Mouse (Mus musculus) kidney, embryonic 14.5 days (tissue): ENCODE measurements around the gene Litaf. TPM values are rescaled to one million over a fixed set of nuclear protein-coding genes. Genes with fewer than 3 reads are reported as not detected.
A peak's percentile ranks its signal among the peaks of the same experiment; 100 is the strongest.

ENCODE experiments used
- ATAC-seq: fragments of 200-750 bp; cut with Nextera tagmentation; 2 replicates; pipeline ENCODE4 v1.8.0; 2017; ENCODE audit warnings: moderate number of reproducible peaks, mild to moderate bottlenecking, moderate TSS enrichment, moderate library complexity; ENCODE audit not compliant: low FRiP score, low TSS enrichment
- H3K27ac ChIP-seq: fragments of 300-500 bp; sonication (generic); 2 replicates; pipeline ENCODE4 v1.5.1; 2014; ENCODE audit warnings: low read depth, mild to moderate bottlenecking, low read length, moderate library complexity, mixed read lengths
- H3K27me3 ChIP-seq: fragments of 300-500 bp; sonication (generic); 2 replicates; pipeline ENCODE4 v1.6.1; 2014; ENCODE audit warnings: mild to moderate bottlenecking, low read length; ENCODE audit not compliant: control insufficient read depth, insufficient read depth
- H3K36me3 ChIP-seq: fragments of 300-500 bp; sonication (generic); 2 replicates; pipeline ENCODE4 v1.6.1; 2014; ENCODE audit warnings: low read length, mixed read lengths; ENCODE audit not compliant: control insufficient read depth, insufficient read depth
- H3K4me1 ChIP-seq: fragments of 300-500 bp; sonication (generic); 2 replicates; pipeline ENCODE4 v1.6.1; 2014; ENCODE audit warnings: low read length, mixed read lengths; ENCODE audit not compliant: control insufficient read depth, insufficient read depth
- H3K4me2 ChIP-seq: fragments of 300-500 bp; sonication (generic); replicated peaks from 2 replicates; pipeline ENCODE4 v1.6.1; 2014; ENCODE audit warnings: low read depth, mild to moderate bottlenecking, low read length
- H3K4me3 ChIP-seq: fragments of 300-500 bp; sonication (generic); 2 replicates; pipeline ENCODE4 v1.5.1; 2014; ENCODE audit warnings: mild to moderate bottlenecking, low read length
- H3K9ac ChIP-seq: fragments of 300-500 bp; sonication (generic); 2 replicates; pipeline ENCODE4 v1.6.1; 2014; ENCODE audit warnings: low read depth, mild to moderate bottlenecking, low read length, moderate library complexity
- H3K9me3 ChIP-seq: fragments of 300-500 bp; sonication (generic); 2 replicates; pipeline ENCODE4 v1.6.1; 2016; ENCODE audit warnings: low read length; ENCODE audit not compliant: control insufficient read depth
- WGBS: fragments of 180-500 bp; shearing (Covaris S2); extraction: QIAGEN DNeasy Blood & Tissue Kit; methylation state at CpG from one replicate; pipeline ENCODE4 v1.1.7; 2014; 5-methylcytosine and 5-hydroxymethylcytosine counted together
- polyA plus RNA-seq: library from polyadenylated mRNA; unstranded; fragments of >200 nt; fragmentation: Nextera tagmentation; extraction: Ambion mirVana; gene quantifications from 2 replicates; pipeline ENCODE4 v1.2.1, GENCODE M21; 2014

The Litaf gene
- polyA plus RNA-seq, 1 experiment from 2014 or later: 121 TPM

GRCm38 (mm10) chr16:11035790-11036431 lies 30.0 kb downstream of the Litaf start:
- no peak overlapping the region for H3K4me3 ChIP-seq
- no peaks in the 10 kb centered on the region for H3K9me3 ChIP-seq
- H3K27me3 ChIP-seq: no peaks in the 10 kb centered on the region
- 0 out of 2 replicates have a peak, but pooled peaks cover 4% of the 10 kb centered on the region for H3K4me1 ChIP-seq
- H3K4me2 ChIP-seq: no peak overlapping the region
- H3K9ac ChIP-seq: no peak overlapping the region
- H3K27ac ChIP-seq: no peak overlapping the region
- H3K36me3 ChIP-seq: no peaks in the 10 kb centered on the region
- 29% methylated on average over 15 of the region's 15 CpGs for WGBS
- ATAC-seq: peak; percentile 89

- Histone ChIP-seq H3K27ac (no peak overlapping the region), H3K27me3 (no peaks in the 10 kb centered on the region), H3K4me1 (0 out of 2 replicates have a peak, but pooled peaks cover 4% of the 10 kb centered on the region), H3K4me3 (no peak overlapping the region), H3K4me2 (no peak overlapping the region), H3K36me3 (no peaks in the 10 kb centered on the region), H3K9ac (no peak overlapping the region), H3K9me3 (no peaks in the 10 kb centered on the region)
- 88% methylated on average over 9 of the region's 9 CpGs for WGBS
- ATAC-seq: no peak
Measured at GRCm38 (mm10) chr16:11035273-11035672, 30.7 kb downstream of the Litaf start.

GRCm38 (mm10) chr16:11034193-11034803 lies 31.7 kb downstream of the Litaf start:
- H3K9me3 ChIP-seq: no peaks in the 10 kb centered on the region
- no peak overlapping the region for H3K27ac ChIP-seq
- 0 out of 2 replicates have a peak, but pooled peaks cover 4% of the 10 kb centered on the region for H3K4me1 ChIP-seq
- H3K4me2 ChIP-seq: no peak overlapping the region
- H3K9ac ChIP-seq: no peak overlapping the region
- 2% methylated on average over 4 of the region's 4 CpGs for WGBS
- no peak overlapping the region for H3K4me3 ChIP-seq
- no peaks in the 10 kb centered on the region for H3K27me3 ChIP-seq
- peak; percentile 62 for ATAC-seq
- H3K36me3 ChIP-seq: no peaks in the 10 kb centered on the region

GRCm38 (mm10) chr16:11031320-11031719 lies 34.6 kb downstream of the Litaf start:
- Histone ChIP-seq H3K9ac (no peak overlapping the region), H3K36me3 (no peaks in the 10 kb centered on the region), H3K9me3 (no peaks in the 10 kb centered on the region), H3K27ac (no peak overlapping the region), H3K4me3 (no peak overlapping the region), H3K27me3 (no peaks in the 10 kb centered on the region), H3K4me1 (0 out of 2 replicates have a peak, but pooled peaks cover 4% of the 10 kb centered on the region), H3K4me2 (no peak overlapping the region)
- WGBS: 55% methylated on average over 3 of the region's 3 CpGs
- ATAC-seq: no peak

GRCm38 (mm10) chr16:11030844-11031243 lies 35.1 kb downstream of the Litaf start:
- no peak overlapping the region for H3K4me3 ChIP-seq
- H3K4me2 ChIP-seq: no peak overlapping the region
- no peaks in the 10 kb centered on the region for H3K9me3 ChIP-seq
- no peaks in the 10 kb centered on the region for H3K27me3 ChIP-seq
- H3K4me1 ChIP-seq: no peaks in the 10 kb centered on the region
- WGBS: 92% methylated on average over 4 of the region's 4 CpGs
- ATAC-seq: no peak
- H3K27ac ChIP-seq: no peak overlapping the region
- no peak overlapping the region for H3K9ac ChIP-seq
- no peaks in the 10 kb centered on the region for H3K36me3 ChIP-seq

GRCm38 (mm10) chr16:11028206-11028605 lies 37.8 kb downstream of the Litaf start:
- Histone ChIP-seq H3K9me3 (no peaks in the 10 kb centered on the region), H3K4me3 (no peak overlapping the region), H3K4me1 (no peaks in the 10 kb centered on the region), H3K9ac (no peak overlapping the region), H3K36me3 (no peaks in the 10 kb centered on the region), H3K27ac (no peak overlapping the region), H3K4me2 (no peak overlapping the region), H3K27me3 (no peaks in the 10 kb centered on the region)
- ATAC-seq: no peak
- 62% methylated on average over 7 of the region's 7 CpGs for WGBS

- Histone ChIP-seq H3K4me1 (no peaks in the 10 kb centered on the region), H3K27me3 (no peaks in the 10 kb centered on the region), H3K36me3 (no peaks in the 10 kb centered on the region), H3K9ac (no peak overlapping the region), H3K27ac (no peak overlapping the region), H3K4me3 (no peak overlapping the region), H3K4me2 (no peak overlapping the region), H3K9me3 (no peaks in the 10 kb centered on the region)
- WGBS: 76% methylated on average over 3 of the region's 3 CpGs
- ATAC-seq: no peak
Measured at GRCm38 (mm10) chr16:11024841-11025240, 41.1 kb downstream of the Litaf start.

GRCm38 (mm10) chr16:11023618-11024017 lies 42.3 kb downstream of the Litaf start:
- 85% methylated on average over 5 of the region's 5 CpGs for WGBS

GRCm38 (mm10) chr16:11022113-11022489 lies 43.9 kb downstream of the Litaf start:
- Histone ChIP-seq H3K36me3 (no peaks in the 10 kb centered on the region), H3K27ac (no peak overlapping the region), H3K4me2 (no peak overlapping the region), H3K27me3 (no peaks in the 10 kb centered on the region), H3K9me3 (no peaks in the 10 kb centered on the region), H3K9ac (no peak overlapping the region), H3K4me3 (no peak overlapping the region), H3K4me1 (peaks cover 5% of the 10 kb centered on the region; the same call in 1 of the 2 replicates)
- ATAC-seq: no peak
- WGBS: 86% methylated on average over 4 of the region's 4 CpGs

More at GRCm38 (mm10) chr16:11023618-11024017, 42.3 kb downstream of the Litaf start:
- no peaks in the 10 kb centered on the region for H3K4me1 ChIP-seq
- no peak for ATAC-seq
- no peak overlapping the region for H3K4me2 ChIP-seq
- H3K9ac ChIP-seq: no peak overlapping the region
- H3K4me3 ChIP-seq: no peak overlapping the region
- no peak overlapping the region for H3K27ac ChIP-seq
- H3K36me3 ChIP-seq: no peaks in the 10 kb centered on the region
- no peaks in the 10 kb centered on the region for H3K27me3 ChIP-seq
- no peaks in the 10 kb centered on the region for H3K9me3 ChIP-seq
